Mouse (Mus musculus) frontal cortex, adult 2 months (tissue): ENCODE data around the gene Drap1. TPM values are rescaled to one million over a fixed set of nuclear protein-coding genes. Genes with fewer than 3 reads are reported as not detected.

Source experiments
- DNase-seq, 2 experiments: peaks; one replicate each; pipeline ENCODE4 v3.0.0; 2022; ENCODE audit warnings: low spot score in 1 of 2; ENCODE audit errors: extremely low spot score in 1 of 2
- polyA plus RNA-seq: library from polyadenylated mRNA; depleted of rRNA; stranded (reverse); fragments of >200 nt; gene quantifications from 2 replicates; pipeline ENCODE4 v1.2.3, GENCODE M21; 2012

The Drap1 gene
- polyA plus RNA-seq, 1 experiment: 342 TPM

- no peak for DNase-seq
These were observed 27.0 kb upstream of the Drap1 start for GRCm38 (mm10) chr19:5451766-5452165.

DNA sequence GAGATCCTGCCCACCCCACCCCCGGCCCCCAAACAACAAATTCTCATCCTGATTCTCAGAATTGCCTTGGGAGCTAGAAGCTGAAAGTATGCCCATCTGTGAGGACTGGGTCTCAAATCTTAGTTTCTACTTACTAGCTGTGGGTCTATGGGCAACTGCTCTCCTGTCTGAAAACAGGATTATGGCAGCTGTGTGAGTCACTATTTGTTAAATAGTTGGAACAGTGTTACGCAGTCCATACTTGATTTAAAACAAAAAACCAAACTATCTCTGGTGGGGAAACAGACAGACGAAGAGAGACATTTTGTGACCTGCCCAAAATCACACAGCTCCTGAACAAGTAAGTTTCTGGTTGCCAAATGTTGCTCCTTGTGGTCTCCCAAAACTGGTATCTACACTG, 24.9 kb upstream of the Drap1 start:
- DNase-seq: no peak

DNA sequence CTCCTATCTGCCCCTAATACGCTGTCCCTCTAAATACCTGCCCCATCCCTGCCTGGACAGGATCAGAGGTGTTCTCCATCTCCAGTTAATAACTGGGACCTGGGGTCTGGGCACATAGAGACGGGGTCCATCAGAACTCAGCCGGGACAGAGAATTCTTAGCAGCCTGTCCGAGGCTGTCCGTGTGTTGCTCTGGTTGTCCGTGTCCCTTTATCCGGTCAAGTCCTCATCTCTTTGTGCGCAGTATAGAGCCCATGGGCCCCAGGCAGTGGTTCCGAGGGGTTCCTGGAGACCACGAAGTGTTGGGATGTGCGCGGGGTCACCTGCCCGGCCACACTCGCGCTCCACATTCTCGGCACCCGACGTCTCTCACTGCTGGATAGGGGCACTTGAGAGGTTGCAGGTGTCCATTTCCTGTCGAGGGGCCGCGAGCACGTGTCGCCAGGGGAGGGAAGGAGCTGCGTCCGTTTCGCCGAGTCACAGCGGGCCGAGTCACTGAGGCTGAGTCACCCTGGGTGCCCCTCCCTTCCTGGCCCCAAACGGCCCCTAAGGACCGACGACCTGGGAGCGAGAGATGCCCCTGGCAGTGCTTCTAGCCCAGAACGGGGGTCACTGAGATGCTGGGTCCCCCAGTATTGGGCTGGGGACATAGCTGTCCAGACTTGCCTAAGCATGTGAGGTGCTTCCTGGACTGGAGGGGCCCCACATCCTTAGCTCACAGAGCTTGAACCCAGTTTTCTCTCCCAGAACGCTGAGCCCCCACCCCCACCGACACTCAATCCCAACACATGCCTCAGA, 23.8 kb upstream of the Drap1 start:
- no peak for DNase-seq

DNA sequence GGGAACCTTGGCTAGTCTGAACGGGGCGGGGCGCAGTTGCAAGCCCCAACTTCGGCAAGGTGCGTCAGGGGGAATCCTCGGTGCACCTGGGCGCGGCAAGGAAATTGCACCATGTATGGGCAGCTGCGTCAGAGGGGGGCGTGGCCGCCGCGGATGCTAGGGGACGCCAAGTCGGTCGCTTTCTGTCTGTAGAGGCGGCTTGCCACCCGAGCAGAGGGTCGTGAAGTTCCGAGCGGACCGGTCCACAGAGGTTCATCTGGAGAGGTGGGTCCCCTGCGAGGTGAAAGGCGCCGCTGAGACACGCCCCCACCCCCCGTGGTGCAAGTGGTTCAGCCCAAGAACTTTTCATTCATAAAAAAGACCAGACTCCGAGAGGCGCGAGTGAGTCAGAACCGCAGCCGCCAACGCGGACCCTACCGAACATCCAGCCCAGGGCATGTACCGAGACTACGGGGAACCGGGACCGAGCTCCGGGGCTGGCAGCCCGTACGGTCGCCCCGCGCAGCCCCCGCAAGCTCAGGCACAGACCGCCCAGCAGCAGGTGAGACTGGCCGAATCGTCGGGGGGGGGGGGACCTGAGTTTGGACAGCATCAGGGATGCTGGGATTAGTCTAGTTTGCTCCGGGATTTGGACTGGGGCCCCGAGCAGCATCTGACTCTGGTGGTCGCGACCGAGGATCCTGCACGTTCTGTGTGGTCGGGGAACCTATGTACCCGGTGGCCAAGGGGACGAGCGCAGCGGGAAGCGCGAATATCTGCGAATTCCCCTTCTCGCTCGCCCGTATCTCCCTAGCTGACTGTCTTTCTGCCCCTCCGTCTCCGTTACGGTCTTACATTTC, 23.0 kb upstream of the Drap1 start, which contains the start of gene Fosl1:
TSS of gene Fosl1 (plus strand) at position 33 of the 839 bp plus-strand sequence.
- peak in 1 of 2 experiments; percentile 78 for DNase-seq

DNA sequence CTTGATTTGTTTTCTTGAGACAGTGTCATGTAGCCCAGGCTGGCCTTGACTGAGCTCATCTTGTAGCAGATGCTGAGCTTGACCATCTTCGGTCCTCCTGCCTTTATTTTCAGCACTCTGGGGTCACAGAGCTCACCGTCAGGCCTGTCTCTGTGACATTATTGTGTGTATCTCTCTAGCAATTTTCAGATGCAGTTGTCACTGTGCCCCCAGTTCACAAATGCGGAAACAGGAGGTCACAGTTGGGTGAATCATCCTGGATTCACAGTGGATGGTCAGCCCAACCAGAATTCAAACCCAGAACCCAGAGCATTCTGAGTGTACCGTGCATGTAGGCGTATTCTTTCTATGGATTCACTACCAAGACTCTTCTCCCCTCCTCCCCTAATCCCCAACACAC, 21.0 kb upstream of the Drap1 start:
- no peak for DNase-seq

DNA sequence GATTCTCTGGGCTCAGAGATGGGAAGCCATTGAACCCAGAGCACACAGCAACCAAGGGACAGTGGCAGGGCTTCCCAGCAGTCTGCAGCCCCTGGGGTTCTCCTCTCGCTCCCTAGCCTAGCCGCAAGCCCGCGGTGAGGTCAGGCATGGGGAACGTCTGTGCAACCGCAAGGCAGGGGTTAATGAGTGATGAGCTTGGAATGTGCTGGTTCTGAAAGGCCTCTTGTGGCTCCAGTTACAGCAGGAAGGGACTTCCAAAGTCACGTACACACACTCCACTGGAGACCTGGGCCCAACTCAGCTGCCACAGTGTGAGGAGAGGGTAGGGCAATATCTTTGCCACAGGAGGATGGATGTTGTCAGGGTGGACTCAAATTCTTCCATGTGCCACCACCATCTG, 20.2 kb upstream of the Drap1 start:
- DNase-seq: no peak

DNA sequence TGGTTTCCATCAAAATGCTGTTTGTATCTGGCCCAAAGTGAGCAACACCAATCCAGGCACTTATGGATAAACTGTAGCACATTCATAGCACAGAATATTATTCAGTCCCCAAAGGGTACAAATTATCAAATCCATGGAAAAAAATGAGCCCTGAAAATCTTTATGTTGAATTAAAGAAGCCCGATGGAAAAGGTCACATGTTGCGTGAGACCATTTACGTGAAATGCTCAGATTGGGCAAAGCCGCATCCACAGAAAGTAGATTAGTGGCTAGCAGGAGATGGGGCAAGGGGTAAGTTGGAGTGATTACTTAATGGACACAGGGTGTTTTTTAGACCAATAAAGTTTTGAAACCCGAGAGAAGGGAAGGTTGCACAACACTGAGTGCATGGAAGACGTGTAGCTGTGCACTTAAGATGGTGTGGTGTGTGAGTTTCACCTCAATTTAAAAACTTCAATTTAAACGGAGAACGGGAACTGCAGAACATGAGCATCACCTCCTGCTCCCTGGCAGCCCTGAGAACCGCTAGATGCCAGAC, 19.7 kb upstream of the Drap1 start:
- no peak for DNase-seq

DNA sequence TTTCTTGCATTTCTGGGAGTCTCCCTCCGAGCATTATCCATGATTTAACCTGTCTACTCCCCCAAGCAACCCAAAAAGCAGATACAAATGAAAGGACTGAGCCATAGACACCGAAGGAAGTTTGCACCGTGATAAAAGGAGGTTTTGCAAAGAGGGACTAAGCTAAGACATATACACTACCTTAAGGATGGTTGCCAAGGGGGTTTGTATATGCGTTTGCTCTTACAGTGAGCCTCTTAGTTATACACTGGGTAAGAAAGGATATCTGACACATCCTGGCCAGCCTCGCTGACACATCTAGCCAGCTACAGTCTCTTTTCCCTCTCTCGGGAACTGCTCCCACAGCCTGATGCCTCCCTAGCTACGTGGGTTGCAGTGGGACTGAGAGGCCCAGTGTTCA, 9.2 kb upstream of the Drap1 start:
- DNase-seq: no peak

DNA sequence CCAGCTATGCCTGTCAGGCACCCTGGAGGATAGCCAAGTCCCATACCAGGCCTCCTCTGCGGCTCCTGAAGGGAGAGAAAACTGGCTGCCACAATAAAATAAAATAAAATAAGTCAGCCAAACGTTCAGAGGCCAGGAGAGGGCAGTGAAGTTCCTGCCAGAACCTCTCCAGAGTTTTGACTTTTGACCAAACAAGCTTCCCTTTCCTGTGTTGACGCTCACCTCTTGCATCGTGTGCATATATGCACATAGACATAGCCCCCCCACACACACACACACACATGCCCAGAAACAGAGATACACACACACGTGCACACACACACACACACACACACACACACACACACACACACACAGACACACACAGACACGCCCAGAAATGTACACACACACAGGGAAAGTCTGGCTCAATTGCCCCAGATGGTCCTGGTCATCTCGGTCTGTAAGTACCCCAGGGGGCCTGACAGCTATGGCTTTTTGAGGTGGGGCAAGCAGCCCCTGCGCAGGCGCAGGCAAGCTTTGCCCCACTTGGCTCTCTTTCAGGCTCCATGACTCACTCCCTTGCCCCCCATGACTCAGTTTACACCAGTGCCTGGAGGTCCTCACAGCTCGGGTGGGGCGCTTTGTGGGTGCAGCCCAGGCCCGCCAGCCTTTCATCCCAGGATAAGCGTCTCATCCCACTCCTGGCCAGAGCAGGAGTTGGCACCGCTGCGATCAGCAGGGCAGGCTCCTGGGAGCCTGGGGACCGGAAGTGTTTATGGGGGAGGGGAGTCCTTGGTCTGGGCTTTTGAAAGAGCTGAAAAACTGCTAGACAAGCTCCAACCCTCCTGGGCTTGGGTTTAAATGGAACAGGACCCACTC, 8.4 kb upstream of the Drap1 start:
- no peak for DNase-seq

- DNase-seq: no peak
These were observed 7.2 kb upstream of the Drap1 start for GRCm38 (mm10) chr19:5431911-5432464.

- DNase-seq: no peak
These were observed 5.6 kb upstream of the Drap1 start for GRCm38 (mm10) chr19:5430408-5430807.

GRCm38 (mm10) chr19:5429806-5430205, 5.0 kb upstream of the Drap1 start:
- no peak for DNase-seq

GRCm38 (mm10) chr19:5429219-5429618, 4.4 kb upstream of the Drap1 start:
- no peak for DNase-seq

DNA sequence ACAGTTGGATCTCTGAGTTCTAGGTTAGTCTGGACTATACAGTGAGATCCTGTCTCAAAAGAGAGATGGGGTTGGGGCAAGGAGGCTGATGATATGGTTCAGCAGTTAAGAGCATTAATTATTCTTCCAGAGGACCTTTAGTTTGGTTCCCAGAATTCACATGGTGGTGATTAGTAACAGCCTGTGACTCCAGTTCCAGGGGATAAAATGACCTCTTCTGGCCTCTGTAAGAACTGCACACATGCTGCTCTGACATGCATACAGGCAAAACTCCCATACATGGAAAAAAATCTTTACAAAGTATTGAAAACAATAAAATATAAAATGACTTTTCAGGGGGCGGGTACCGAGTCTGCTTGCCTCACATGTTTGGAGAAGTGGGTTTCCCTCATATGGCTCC, 3.3 kb upstream of the Drap1 start:
- no peak for DNase-seq

DNA sequence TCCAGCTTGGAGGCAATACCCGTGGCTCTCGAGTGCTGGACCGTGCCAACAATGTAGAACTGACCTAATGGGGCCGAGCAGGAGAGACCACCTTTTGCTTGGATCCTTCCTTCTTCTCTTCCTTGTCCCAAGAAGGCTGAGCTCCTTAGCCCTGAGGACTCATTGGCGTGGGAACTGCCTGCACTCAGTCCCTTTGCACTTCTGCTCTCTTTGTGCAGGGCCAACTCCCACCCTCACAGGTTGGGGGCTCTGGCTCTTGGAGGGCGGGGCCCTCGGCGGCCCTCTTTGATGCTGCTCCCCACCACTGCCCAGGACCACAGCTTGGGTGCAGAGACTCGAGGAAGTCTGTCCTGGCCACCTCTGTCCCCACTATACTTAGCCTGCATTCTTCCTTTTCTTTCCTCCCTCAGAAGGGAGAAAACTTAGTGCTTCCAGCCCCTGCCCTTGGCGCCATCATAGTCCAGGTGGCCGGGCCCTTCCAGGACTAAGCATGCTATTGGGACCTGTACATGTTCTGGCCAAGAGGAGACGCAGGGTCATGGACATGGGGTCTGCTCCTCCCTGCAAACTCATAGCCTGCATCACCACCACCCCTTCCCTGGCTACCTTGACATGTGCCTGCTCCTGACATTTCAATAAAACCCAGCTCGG, 2.0 kb upstream of the Drap1 start:
- DNase-seq: no peak

DNA sequence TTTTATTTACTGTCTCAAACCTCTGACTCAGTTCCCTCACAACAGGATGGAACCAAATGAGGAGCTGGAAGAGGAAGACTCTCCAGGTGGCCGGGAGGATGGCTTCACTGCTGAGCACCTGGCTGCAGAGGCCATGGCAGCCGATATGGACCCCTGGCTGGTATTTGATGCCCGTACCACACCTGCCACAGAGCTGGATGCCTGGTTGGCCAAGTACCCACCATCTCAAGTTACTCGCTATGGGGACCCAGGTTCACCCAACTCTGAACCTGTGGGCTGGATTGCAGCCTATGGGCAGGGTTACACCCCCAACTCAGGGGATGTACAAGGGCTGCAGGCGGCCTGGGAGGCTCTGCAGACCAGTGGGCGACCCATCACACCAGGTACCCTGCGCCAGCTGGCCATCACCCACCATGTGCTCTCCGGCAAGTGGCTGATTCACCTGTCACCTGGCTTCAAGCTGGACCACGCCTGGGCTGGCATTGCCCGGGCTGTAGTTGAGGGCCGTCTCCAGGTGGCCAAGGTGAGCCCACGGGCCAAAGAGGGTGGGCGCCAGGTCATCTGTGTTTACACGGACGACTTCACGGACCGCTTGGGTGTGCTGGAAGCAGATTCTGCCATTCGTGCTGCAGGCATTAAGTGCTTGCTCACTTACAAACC, 1.3 kb upstream of the Drap1 start:
- DNase-seq: no peak

DNA sequence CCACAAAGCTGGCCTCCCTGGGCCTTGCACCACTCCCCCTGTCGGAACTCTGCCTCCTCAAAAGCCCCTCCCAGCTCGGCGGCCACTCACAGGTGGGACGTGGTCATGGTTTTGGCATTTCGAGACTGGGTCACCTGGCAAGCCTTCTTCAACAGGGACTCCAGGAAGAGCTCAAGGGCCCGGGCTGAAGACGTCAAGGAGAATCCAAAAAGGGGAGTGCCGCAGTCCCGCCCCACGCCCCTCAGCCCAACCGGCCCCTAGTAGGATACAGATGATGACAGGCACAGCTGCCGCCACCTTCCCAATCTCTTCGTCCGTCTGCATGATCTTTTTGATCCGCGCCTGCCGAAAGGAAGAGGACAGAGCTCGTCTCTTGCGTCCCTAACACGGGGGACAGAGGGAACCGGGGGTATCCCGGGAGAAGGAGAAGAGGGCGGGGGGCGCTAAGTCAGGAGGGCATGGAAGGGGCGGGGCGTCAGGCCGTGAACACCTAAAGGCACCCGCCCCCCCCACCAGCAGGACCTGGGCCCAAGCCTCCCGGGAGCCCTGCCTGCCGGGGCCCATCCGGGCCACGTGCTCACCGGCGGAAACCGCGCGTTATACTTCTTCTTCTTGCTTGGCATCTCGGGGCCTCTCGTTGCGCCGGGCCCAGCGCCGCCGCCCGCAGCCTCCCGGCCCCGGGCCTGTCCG, 542 bp downstream of the Drap1 start:
- DNase-seq: peak in 1 of 2 experiments; percentile 53

DNA sequence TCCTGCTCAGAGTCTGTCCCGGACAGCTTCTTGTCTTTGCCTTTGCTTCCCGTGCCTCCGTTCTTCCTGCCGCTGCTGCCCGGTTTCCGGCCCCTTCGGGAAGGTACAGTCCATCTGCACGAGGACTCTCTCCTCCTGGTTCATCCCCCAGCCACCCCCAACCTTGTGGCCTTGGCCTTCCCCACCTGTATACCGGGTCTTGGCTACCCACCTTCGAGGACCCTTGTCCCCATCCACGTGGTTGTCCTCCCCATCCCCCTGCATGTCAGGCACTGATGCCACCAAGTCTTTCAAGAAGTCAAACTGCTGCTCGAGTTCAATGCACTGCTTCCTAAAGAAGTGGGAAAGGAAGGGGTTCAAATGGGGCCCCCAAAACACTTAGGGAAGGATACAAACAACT, 1.2 kb downstream of the Drap1 start:
- no peak for DNase-seq
